Mouse (Mus musculus) megakaryocyte, embryonic 14.5 days (primary cell): Measurements from ENCODE around the gene Fam171a1. TPM values are rescaled to one million over a fixed set of nuclear protein-coding genes. Genes with fewer than 3 reads are reported as not detected.
"Not testable (repeated sequence)": the region's sequence is repeated elsewhere in the genome, so short reads cannot be mapped to it uniquely, and the experiment has no call there.

Experiments used
- H3K27me3 ChIP-seq: replicated peaks from 2 replicates; pipeline ENCODE3; 2012; ENCODE audit warnings: inconsistent platforms
- H3K36me3 ChIP-seq: replicated peaks from 2 replicates; pipeline ENCODE3; 2012; ENCODE audit warnings: low read length, inconsistent platforms, mixed read lengths
- H3K4me1 ChIP-seq: 2 replicates; pipeline ENCODE4 v1.6.1; 2012; ENCODE audit warnings: inconsistent platforms
- H3K4me3 ChIP-seq: replicated peaks from 2 replicates; pipeline ENCODE3; 2012; ENCODE audit warnings: moderate library complexity, mild to moderate bottlenecking, inconsistent platforms
- H3K9me3 ChIP-seq: 2 replicates; pipeline ENCODE4 v1.6.1; 2012; ENCODE audit warnings: inconsistent platforms
- FLI1 ChIP-seq: IDR thresholded peaks from 2 replicates; pipeline ENCODE4 v1.6.1; 2012; ENCODE audit warnings: low read length, inconsistent platforms, mixed read lengths
- GATA1 ChIP-seq: IDR thresholded peaks from 3 replicates; pipeline ENCODE4 v1.6.1; 2012; ENCODE audit warnings: mixed read lengths, low read length, inconsistent platforms, borderline replicate concordance
- polyA plus RNA-seq: library from polyadenylated mRNA; stranded (reverse); fragments of >175 nt; gene quantifications from 2 replicates; pipeline ENCODE4 v1.2.3, GENCODE M21; 2012; ENCODE audit warnings: low replicate concordance; ENCODE audit not compliant: insufficient read depth

Gene Fam171a1
- polyA plus RNA-seq = 2.1 TPM in 1 of 2 replicates, not detected in the other

- peaks cover 17% of the 10 kb centered on the region for H3K27me3 ChIP-seq
- no peak within 1 kb of the TSS for H3K4me3 ChIP-seq
- no peak for TF ChIP-seq FLI1
- TF ChIP-seq GATA1 = no peak
- H3K36me3 ChIP-seq = no peaks in the 10 kb centered on the region
- H3K9me3 ChIP-seq = peaks cover 7% of the 10 kb centered on the region
- H3K4me1 ChIP-seq = peaks cover 11% of the 10 kb centered on the region
These were observed at the start of gene Fam171a1 for GRCm38 (mm10) chr2:3113866-3114265. Gene Fam171a1, plus strand, starts transcription at chr2:3114224.

- TF ChIP-seq FLI1 (no peak), GATA1 (no peak)
- H3K36me3 ChIP-seq = no peaks in the 10 kb centered on the region
- no peaks in the 10 kb centered on the region for H3K27me3 ChIP-seq
- H3K4me1 ChIP-seq = no peaks in the 10 kb centered on the region
- H3K4me3 ChIP-seq = no peak overlapping the region
- H3K9me3 ChIP-seq = peaks cover 5% of the 10 kb centered on the region
These were observed 44.9 kb upstream of the Fam171a1 start for GRCm38 (mm10) chr2:3069140-3069539.

- H3K36me3 ChIP-seq, H3K9me3 ChIP-seq, H3K27me3 ChIP-seq, H3K4me3 ChIP-seq, H3K4me1 ChIP-seq: not testable (repeated sequence)
These were observed 25.7 kb upstream of the Fam171a1 start for GRCm38 (mm10) chr2:3088361-3088760.

GRCm38 (mm10) chr2:3089274-3089673, 24.8 kb upstream of the Fam171a1 start:
- H3K4me3 ChIP-seq = no peak overlapping the region
- no peaks in the 10 kb centered on the region for H3K36me3 ChIP-seq
- H3K9me3 ChIP-seq = no peaks in the 10 kb centered on the region
- TF ChIP-seq FLI1 (no peak), GATA1 (no peak)
- H3K27me3 ChIP-seq = peaks cover 6% of the 10 kb centered on the region
- peaks cover 5% of the 10 kb centered on the region; the same call in 1 of the 2 replicates for H3K4me1 ChIP-seq

GRCm38 (mm10) chr2:3096101-3096500, 17.9 kb upstream of the Fam171a1 start:
- H3K4me1 ChIP-seq = peaks cover 8% of the 10 kb centered on the region; the same call in 1 of the 2 replicates
- no peaks in the 10 kb centered on the region for H3K36me3 ChIP-seq
- H3K4me3 ChIP-seq = no peak overlapping the region
- TF ChIP-seq GATA1 (no peak), FLI1 (no peak)
- H3K9me3 ChIP-seq = peaks cover 4% of the 10 kb centered on the region; the same call in 1 of the 2 replicates
- H3K27me3 ChIP-seq = peaks cover 6% of the 10 kb centered on the region

- no peak overlapping the region for H3K4me3 ChIP-seq
- H3K9me3 ChIP-seq = peaks cover 4% of the 10 kb centered on the region; the same call in 1 of the 2 replicates
- H3K4me1 ChIP-seq = peaks cover 35% of the 10 kb centered on the region
- no peak for TF ChIP-seq FLI1
- no peak for TF ChIP-seq GATA1
- H3K36me3 ChIP-seq = no peaks in the 10 kb centered on the region
- no peaks in the 10 kb centered on the region for H3K27me3 ChIP-seq
These were observed 14.1 kb upstream of the Fam171a1 start for GRCm38 (mm10) chr2:3099971-3100370.

- H3K4me1 ChIP-seq = peaks cover 38% of the 10 kb centered on the region
- H3K36me3 ChIP-seq = no peaks in the 10 kb centered on the region
- no peak for TF ChIP-seq GATA1
- no peak for TF ChIP-seq FLI1
- H3K27me3 ChIP-seq = no peaks in the 10 kb centered on the region
- no peak overlapping the region for H3K4me3 ChIP-seq
- H3K9me3 ChIP-seq = peaks cover 4% of the 10 kb centered on the region; the same call in 1 of the 2 replicates
These were observed 12.6 kb upstream of the Fam171a1 start for GRCm38 (mm10) chr2:3101292-3101957.

- H3K27me3 ChIP-seq = no peaks in the 10 kb centered on the region
- no peak overlapping the region for H3K4me3 ChIP-seq
- no peaks in the 10 kb centered on the region for H3K36me3 ChIP-seq
- peaks cover 44% of the 10 kb centered on the region for H3K4me1 ChIP-seq
- no peak for TF ChIP-seq FLI1
- TF ChIP-seq GATA1 = no peak; the same call in 2 of the 3 replicates
- peaks cover 4% of the 10 kb centered on the region; the same call in 1 of the 2 replicates for H3K9me3 ChIP-seq
These were observed 11.7 kb upstream of the Fam171a1 start for GRCm38 (mm10) chr2:3102360-3102759.

GRCm38 (mm10) chr2:3107471-3107870, 6.6 kb upstream of the Fam171a1 start:
- Histone ChIP-seq H3K27me3 (no peaks in the 10 kb centered on the region), H3K36me3 (no peaks in the 10 kb centered on the region), H3K4me1 (peaks cover 32% of the 10 kb centered on the region), H3K4me3 (no peak overlapping the region), H3K9me3 (no peaks in the 10 kb centered on the region)
- no peak for TF ChIP-seq GATA1
- no peak for TF ChIP-seq FLI1

- Histone ChIP-seq H3K36me3 (no peaks in the 10 kb centered on the region), H3K4me1 (peaks cover 23% of the 10 kb centered on the region), H3K9me3 (no peaks in the 10 kb centered on the region), H3K27me3 (no peaks in the 10 kb centered on the region), H3K4me3 (no peak overlapping the region)
- TF ChIP-seq GATA1 (no peak), FLI1 (no peak)
These were observed 5.6 kb upstream of the Fam171a1 start for GRCm38 (mm10) chr2:3108431-3108830.

- no peak for TF ChIP-seq GATA1
- TF ChIP-seq FLI1 = no peak
- Histone ChIP-seq H3K36me3 (no peaks in the 10 kb centered on the region), H3K4me3 (no peak overlapping the region), H3K27me3 (no peaks in the 10 kb centered on the region), H3K9me3 (no peaks in the 10 kb centered on the region), H3K4me1 (peaks cover 22% of the 10 kb centered on the region)
These were observed 5.2 kb upstream of the Fam171a1 start for GRCm38 (mm10) chr2:3108834-3109233.
